Mouse (Mus musculus): ENCODE results near the gene Nxnl1. TPM values are rescaled to one million over a fixed set of nuclear protein-coding genes. Genes with fewer than 3 reads are reported as not detected.

Gene Nxnl1
- total and polyA plus RNA-seq, 2 experiments from 2014 or later = not detected

DNA sequence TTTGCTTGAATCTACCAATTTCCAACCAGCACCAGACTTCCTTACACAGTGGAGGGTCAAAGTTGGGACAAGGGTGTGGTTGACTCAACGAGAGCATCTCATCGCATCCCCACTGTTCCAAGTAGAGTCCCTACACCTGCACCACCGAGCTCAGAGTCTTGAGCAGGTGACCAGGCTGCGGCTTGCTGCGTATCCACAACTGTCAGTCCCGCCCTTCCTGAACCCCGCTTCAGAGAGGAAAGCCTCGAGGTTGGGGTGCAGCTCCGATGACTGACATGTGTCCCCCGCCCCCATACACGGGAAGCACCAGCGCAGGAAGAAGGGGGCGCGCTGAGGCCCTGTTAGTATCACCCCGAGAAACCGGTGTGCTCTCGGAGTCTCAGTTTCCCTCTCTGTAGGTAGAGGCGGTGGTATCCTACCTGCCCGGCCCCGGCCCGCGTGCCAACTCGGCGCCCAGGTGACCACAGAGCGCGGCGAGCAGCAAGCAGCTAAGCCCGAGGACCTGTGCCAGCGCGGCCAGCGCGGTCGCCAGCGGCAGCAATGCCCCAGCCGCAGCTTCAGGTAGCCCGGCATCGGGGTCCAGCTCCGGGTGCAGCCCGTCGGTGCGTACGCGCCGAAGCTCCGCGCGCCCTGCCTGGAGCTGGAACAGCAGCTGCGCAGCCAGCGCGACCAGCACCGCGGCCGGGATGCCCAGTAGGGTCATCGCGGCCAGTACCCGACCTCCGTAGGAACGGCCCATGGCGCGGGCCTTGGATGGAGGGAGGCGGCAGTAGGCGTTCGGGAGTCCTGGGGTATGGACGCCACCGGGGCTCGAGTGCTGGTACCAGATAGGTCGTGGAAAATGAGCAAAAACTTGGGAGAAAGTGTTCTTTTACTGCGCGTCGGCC is 8.1 kb downstream of the Nxnl1 start, which contains the start of gene Tmem221:
Gene Tmem221, minus strand, starts transcription at position 801 of the 887 bp plus-strand sequence.
- H3K9ac ChIP-seq = no peak within 1 kb of the TSS
- peaks cover 62% of the 10 kb centered on the region for H3K27me3 ChIP-seq (ENCODE audit: insufficient read depth, low read length)
- no peaks in the 10 kb centered on the region for H3K9me3 ChIP-seq (ENCODE audit: low read length)
- no peak within 1 kb of the TSS for H3K27ac ChIP-seq (ENCODE audit: low read depth, low read length)
- H3K4me1 ChIP-seq (ENCODE audit: insufficient read depth) = no peaks in the 10 kb centered on the region
- H3K4me3 ChIP-seq (ENCODE audit: low read depth, low read length) = peak within 1 kb of the TSS; percentile 22
- no peak for TF ChIP-seq CTCF (IDR thresholded peaks at IDR 0.05; ENCODE audit: low read depth)
- peak within 1 kb of the TSS; percentile 41 for H3K4me2 ChIP-seq (ENCODE audit: low read depth)
- ATAC-seq (no peak), DNase-seq (no peak)
- no peaks in the 10 kb centered on the region for H3K36me3 ChIP-seq (ENCODE audit: insufficient read depth)
- 6% methylated on average over 70 of the region's 70 CpGs for WGBS

DNA sequence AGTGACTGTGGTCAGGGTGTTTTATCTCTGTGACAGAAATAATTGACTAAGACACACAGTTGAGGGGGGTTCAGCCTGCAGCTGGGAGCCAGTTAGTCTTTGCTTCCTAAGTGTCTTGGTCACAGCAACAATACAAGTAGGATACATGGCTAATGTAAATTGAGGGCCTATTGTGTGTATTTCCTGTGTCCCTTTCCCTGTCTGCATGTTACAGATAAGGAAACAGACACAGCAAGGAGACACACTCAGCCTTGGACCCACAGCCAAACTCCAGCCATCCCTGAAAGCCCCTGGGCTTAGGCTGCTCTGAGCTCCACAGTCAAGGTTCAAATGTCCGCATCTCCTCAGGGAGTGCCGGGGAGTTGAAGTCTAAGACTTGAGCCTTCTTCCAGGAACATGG is 11.8 kb downstream of the Nxnl1 start:
- ATAC-seq (no peak), DNase-seq (no peak)
- no peak overlapping the region for H3K9ac ChIP-seq
- no peak overlapping the region for H3K27ac ChIP-seq (ENCODE audit: low read depth, low read length)
- no peaks in the 10 kb centered on the region for H3K4me1 ChIP-seq (ENCODE audit: insufficient read depth)
- no peaks in the 10 kb centered on the region for H3K36me3 ChIP-seq (ENCODE audit: insufficient read depth)
- H3K27me3 ChIP-seq (ENCODE audit: insufficient read depth, low read length) = peaks cover 35% of the 10 kb centered on the region
- H3K9me3 ChIP-seq (ENCODE audit: low read length) = no peaks in the 10 kb centered on the region
- no peak overlapping the region for H3K4me2 ChIP-seq (ENCODE audit: low read depth)
- no peak for TF ChIP-seq CTCF (IDR thresholded peaks at IDR 0.05; ENCODE audit: low read depth)
- no peak overlapping the region for H3K4me3 ChIP-seq (ENCODE audit: low read depth, low read length)
- WGBS = 93% methylated on average over 2 of the region's 2 CpGs

DNA sequence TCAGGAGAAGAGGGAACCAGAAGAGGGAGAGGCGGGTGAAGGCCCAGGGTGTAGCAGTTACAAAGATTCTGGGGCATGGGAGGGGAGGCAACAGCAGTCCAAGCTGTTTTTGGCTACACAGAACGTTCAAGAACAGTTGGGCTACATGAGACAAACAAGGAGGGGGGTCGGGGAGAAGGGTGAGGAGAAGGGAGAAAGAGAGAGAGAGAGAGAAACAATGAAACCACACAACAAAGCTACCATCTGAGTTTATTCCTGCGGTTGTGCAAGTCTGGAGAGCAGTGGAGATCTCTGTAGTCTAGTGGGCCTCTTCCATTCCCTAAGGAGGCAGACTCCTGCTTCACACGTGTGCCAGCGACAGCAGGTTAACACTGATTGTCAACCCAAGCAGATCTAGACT is 12.4 kb downstream of the Nxnl1 start:
- Histone ChIP-seq H3K27me3 (ENCODE audit: insufficient read depth, low read length) (peaks cover 28% of the 10 kb centered on the region), H3K9ac (no peak overlapping the region)
- DNase-seq = no peak

DNA sequence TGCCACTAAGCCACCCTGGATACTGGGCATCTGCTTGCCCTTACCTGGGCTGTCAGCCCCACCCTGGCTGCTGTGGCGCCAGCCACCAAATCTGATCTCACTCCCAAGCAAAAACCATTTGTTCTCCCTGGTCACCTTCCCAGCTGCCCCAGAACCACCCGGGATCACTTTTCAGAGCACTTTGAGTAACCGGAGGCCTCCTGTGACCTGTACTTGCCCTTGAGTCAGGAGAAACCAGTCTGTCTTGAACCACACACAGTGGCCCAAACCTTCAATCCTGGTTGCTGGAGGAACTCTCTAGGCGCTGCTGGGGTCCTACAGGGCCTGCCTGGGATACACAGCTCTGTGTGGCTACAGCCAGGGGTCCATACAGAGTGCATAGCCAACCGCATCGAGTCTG is 13.6 kb downstream of the Nxnl1 start:
- H3K9me3 ChIP-seq (ENCODE audit: low read length) = no peaks in the 10 kb centered on the region
- WGBS = 73% methylated on average over 6 of the region's 6 CpGs
- no peak overlapping the region for H3K4me3 ChIP-seq (ENCODE audit: low read depth, low read length)
- peaks cover 16% of the 10 kb centered on the region for H3K27me3 ChIP-seq (ENCODE audit: insufficient read depth, low read length)
- no peaks in the 10 kb centered on the region for H3K4me1 ChIP-seq (ENCODE audit: insufficient read depth)
- no peak overlapping the region for H3K4me2 ChIP-seq (ENCODE audit: low read depth)
- TF ChIP-seq CTCF (IDR thresholded peaks at IDR 0.05; ENCODE audit: low read depth) = no peak
- H3K36me3 ChIP-seq (ENCODE audit: insufficient read depth) = peaks cover 9% of the 10 kb centered on the region
- ATAC-seq (no peak), DNase-seq (no peak)
- H3K27ac ChIP-seq (ENCODE audit: low read depth, low read length) = no peak overlapping the region
- no peak overlapping the region for H3K9ac ChIP-seq

More for the DNA sequence above, 12.4 kb downstream of the Nxnl1 start:
- H3K4me1 ChIP-seq (ENCODE audit: insufficient read depth) = no peaks in the 10 kb centered on the region
- no peaks in the 10 kb centered on the region for H3K36me3 ChIP-seq (ENCODE audit: insufficient read depth)
- ATAC-seq = no peak
- 64% methylated on average over 6 of the region's 6 CpGs for WGBS
- no peak overlapping the region for H3K4me3 ChIP-seq (ENCODE audit: low read depth, low read length)
- H3K9me3 ChIP-seq (ENCODE audit: low read length) = no peaks in the 10 kb centered on the region
- no peak overlapping the region for H3K4me2 ChIP-seq (ENCODE audit: low read depth)
- no peak for TF ChIP-seq CTCF (IDR thresholded peaks at IDR 0.05; ENCODE audit: low read depth)
- H3K27ac ChIP-seq (ENCODE audit: low read depth, low read length) = no peak overlapping the region

DNA sequence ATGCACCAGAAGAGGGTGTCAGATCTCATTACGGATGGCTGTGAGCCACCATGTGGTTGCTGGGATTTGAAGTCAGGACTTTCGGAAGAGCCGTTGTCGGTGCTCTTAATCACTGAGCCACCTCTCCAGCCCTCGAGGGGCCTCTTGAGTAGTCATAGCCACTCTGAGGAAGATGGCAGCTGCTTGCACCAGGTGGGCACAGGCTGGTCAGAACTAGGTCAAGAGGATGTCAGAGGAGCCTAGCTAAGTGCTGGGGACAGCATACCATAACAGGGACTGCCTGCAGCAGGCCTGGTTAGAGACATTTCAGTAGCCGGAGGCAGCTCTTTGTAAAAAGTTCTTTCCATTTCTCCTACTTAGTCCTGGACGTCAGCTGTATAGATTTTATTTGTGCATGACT is 15.6 kb downstream of the Nxnl1 start:
- Histone ChIP-seq H3K4me1 (ENCODE audit: insufficient read depth) (no peaks in the 10 kb centered on the region), H3K27ac (ENCODE audit: low read depth, low read length) (no peak overlapping the region), H3K9me3 (ENCODE audit: low read length) (no peaks in the 10 kb centered on the region), H3K4me2 (ENCODE audit: low read depth) (no peak overlapping the region), H3K9ac (no peak overlapping the region), H3K4me3 (ENCODE audit: low read depth, low read length) (no peak overlapping the region), H3K36me3 (ENCODE audit: insufficient read depth) (peaks cover 23% of the 10 kb centered on the region), H3K27me3 (ENCODE audit: insufficient read depth, low read length) (no peaks in the 10 kb centered on the region)
- 68% methylated on average over 7 of the region's 7 CpGs for WGBS
- ATAC-seq = no peak
- no peak for DNase-seq
- no peak for TF ChIP-seq CTCF (IDR thresholded peaks at IDR 0.05; ENCODE audit: low read depth)

DNA sequence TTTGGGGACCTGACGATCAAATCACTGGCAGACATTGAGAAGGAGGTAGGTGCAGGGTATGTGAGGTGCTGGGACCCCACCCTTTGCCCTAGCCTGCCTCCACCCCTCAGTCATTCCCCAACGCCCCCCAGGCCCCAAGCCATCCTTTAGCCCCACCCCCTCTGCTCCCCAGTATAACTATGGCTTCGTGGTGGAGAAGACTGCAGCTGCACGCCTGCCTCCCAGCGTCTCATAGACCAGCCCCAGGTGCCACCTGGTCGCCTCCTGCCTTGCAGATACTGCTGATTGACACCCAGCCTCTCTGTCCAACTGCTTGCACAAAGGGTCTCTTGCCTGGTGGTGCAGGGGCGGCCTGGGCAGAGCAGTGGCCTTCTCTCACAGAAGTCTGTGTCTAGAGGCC is 18.8 kb downstream of the Nxnl1 start:
- Histone ChIP-seq H3K4me1 (ENCODE audit: insufficient read depth) (no peaks in the 10 kb centered on the region), H3K4me3 (ENCODE audit: low read depth, low read length) (no peak overlapping the region), H3K27ac (ENCODE audit: low read depth, low read length) (no peak overlapping the region), H3K27me3 (ENCODE audit: insufficient read depth, low read length) (no peaks in the 10 kb centered on the region), H3K9me3 (ENCODE audit: low read length) (no peaks in the 10 kb centered on the region), H3K36me3 (ENCODE audit: insufficient read depth) (peaks cover 32% of the 10 kb centered on the region), H3K4me2 (ENCODE audit: low read depth) (no peak overlapping the region), H3K9ac (no peak overlapping the region)
- no peak for TF ChIP-seq CTCF (IDR thresholded peaks at IDR 0.05; ENCODE audit: low read depth)
- no peak for DNase-seq
- 90% methylated on average over 7 of the region's 7 CpGs for WGBS
- no peak for ATAC-seq

DNA sequence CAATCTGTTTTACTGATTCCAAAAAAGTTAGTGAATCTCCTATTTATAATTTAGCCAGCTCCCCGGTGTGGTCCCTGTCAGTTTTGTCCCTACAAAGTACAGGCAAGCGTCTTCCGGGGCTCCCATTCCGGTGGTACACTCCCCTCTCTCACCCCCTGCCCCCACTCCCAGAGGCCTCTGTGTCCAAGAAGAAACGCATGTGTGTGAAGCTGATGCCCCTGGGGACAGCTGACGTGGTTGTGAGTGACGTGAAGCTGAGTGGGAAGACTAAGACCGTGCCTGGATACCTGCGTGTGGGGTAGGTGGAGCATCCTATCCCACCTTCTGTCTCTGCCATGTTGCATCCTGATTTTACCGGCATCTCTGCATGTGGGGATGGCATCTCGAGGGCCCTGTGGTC is 21.3 kb downstream of the Nxnl1 start:
- H3K4me1 ChIP-seq (ENCODE audit: insufficient read depth) = no peaks in the 10 kb centered on the region
- 93% methylated on average over 11 of the region's 11 CpGs for WGBS
- no peak for DNase-seq
- no peak for ATAC-seq
- H3K9ac ChIP-seq = no peak overlapping the region
- no peak overlapping the region for H3K27ac ChIP-seq (ENCODE audit: low read depth, low read length)
- no peak for TF ChIP-seq CTCF (IDR thresholded peaks at IDR 0.05; ENCODE audit: low read depth)
- no peak overlapping the region for H3K4me2 ChIP-seq (ENCODE audit: low read depth)
- H3K4me3 ChIP-seq (ENCODE audit: low read depth, low read length) = no peak overlapping the region
- H3K36me3 ChIP-seq (ENCODE audit: insufficient read depth) = peaks cover 32% of the 10 kb centered on the region
- no peaks in the 10 kb centered on the region for H3K27me3 ChIP-seq (ENCODE audit: insufficient read depth, low read length)
- no peaks in the 10 kb centered on the region for H3K9me3 ChIP-seq (ENCODE audit: low read length)

Measured in forebrain, postnatal 0 days (tissue).